Mouse (Mus musculus): ENCODE data around the gene Tprkb.
"Not testable (repeated sequence)": the region's sequence is repeated elsewhere in the genome, so short reads cannot be mapped to it uniquely, and the experiment has no call there.

GRCm38 (mm10) chr6:85898596-85899475 is 12.8 kb upstream of the Tprkb start:
- not testable (repeated sequence) for TF ChIP-seq CTCF, POLR2A (IDR thresholded peaks at IDR 0.05; ENCODE audit: extremely low read depth, insufficient read depth, low read length)
